Mouse (Mus musculus) thymus, adult 2 months (tissue): ENCODE data around the gene Dcakd. TPM values are rescaled to one million over a fixed set of nuclear protein-coding genes. Genes with fewer than 3 reads are reported as not detected.

Experiments used
- DNase-seq: peaks from one replicate; pipeline ENCODE4 v3.0.0; 2021
- H3K27ac ChIP-seq: fragments of 200-500 bp; 2 replicates; pipeline ENCODE4 v1.5.1; 2012; ENCODE audit warnings: low read length, control low read depth; ENCODE audit not compliant: control insufficient read depth, insufficient read depth
- H3K27me3 ChIP-seq: fragments of 200-500 bp; 2 replicates; pipeline ENCODE4 v1.6.1; 2012; ENCODE audit warnings: mild to moderate bottlenecking, low read length, moderate library complexity, mixed read lengths; ENCODE audit not compliant: control insufficient read depth, insufficient read depth
- H3K36me3 ChIP-seq: fragments of 200-500 bp; 2 replicates; pipeline ENCODE4 v1.6.1; 2012; ENCODE audit warnings: mild to moderate bottlenecking, low read length, moderate library complexity; ENCODE audit not compliant: control insufficient read depth, insufficient read depth
- H3K4me1 ChIP-seq: fragments of 200-500 bp; replicated peaks from 2 replicates; pipeline ENCODE4 v1.6.1; 2012; ENCODE audit warnings: low read length; ENCODE audit not compliant: control insufficient read depth, insufficient read depth
- H3K4me3 ChIP-seq: fragments of 200-500 bp; 2 replicates; pipeline ENCODE4 v1.5.1; 2012; ENCODE audit warnings: mild to moderate bottlenecking, low read length, control low read depth, moderate library complexity; ENCODE audit not compliant: control insufficient read depth, insufficient read depth
- CTCF ChIP-seq: fragments of 200-500 bp; IDR thresholded peaks from 2 replicates; pipeline ENCODE4 v1.5.1; 2012; ENCODE audit warnings: mild to moderate bottlenecking, control low read depth, low read length, moderate library complexity, borderline replicate concordance; ENCODE audit not compliant: control insufficient read depth, poor library complexity, insufficient read depth; ENCODE audit errors: extremely low read depth
- POLR2A ChIP-seq: fragments of 200-500 bp; IDR thresholded peaks from 2 replicates; pipeline ENCODE4 v1.6.1; 2012; ENCODE audit warnings: mild to moderate bottlenecking, low read length, control low read depth, moderate library complexity; ENCODE audit not compliant: control insufficient read depth, poor library complexity, insufficient read depth; ENCODE audit errors: extremely low read depth
- WGBS: fragments of 180-500 bp; shearing (Covaris S2); methylation state at CpG from one replicate; pipeline ENCODE4 v1.1.7; 2018; 5-methylcytosine and 5-hydroxymethylcytosine counted together
- polyA plus RNA-seq: library from polyadenylated mRNA; depleted of rRNA; stranded (reverse); fragments of >200 nt; gene quantifications from 2 replicates; pipeline ENCODE4 v1.2.3, GENCODE M21; 2012

Dcakd gene
- polyA plus RNA-seq, 1 experiment = 77.5 TPM

GRCm38 (mm10) chr11:103001063-103001462, 27.1 kb downstream of the Dcakd start:
- Histone ChIP-seq H3K4me1 (peaks cover 25% of the 10 kb centered on the region), H3K27me3 (no peaks in the 10 kb centered on the region), H3K4me3 (no peak overlapping the region), H3K36me3 (peaks cover 4% of the 10 kb centered on the region; the same call in 1 of the 2 replicates), H3K27ac (no peak overlapping the region)
- 97% methylated on average over 5 of the region's 5 CpGs for WGBS
- DNase-seq = no peak
- TF ChIP-seq CTCF (no peak), POLR2A (no peak)

GRCm38 (mm10) chr11:103000111-103000510, 28.0 kb downstream of the Dcakd start:
- no peak for DNase-seq
- H3K36me3 ChIP-seq = peaks cover 8% of the 10 kb centered on the region; the same call in 1 of the 2 replicates
- H3K4me3 ChIP-seq = no peak overlapping the region
- no peak for TF ChIP-seq CTCF
- TF ChIP-seq POLR2A = no peak
- H3K27me3 ChIP-seq = no peaks in the 10 kb centered on the region
- H3K4me1 ChIP-seq = peaks cover 25% of the 10 kb centered on the region
- H3K27ac ChIP-seq = peak overlapping the region; percentile 4; the same call in 1 of the 2 replicates
- 98% methylated on average over 16 of the region's 16 CpGs for WGBS

GRCm38 (mm10) chr11:102999317-102999970, 28.7 kb downstream of the Dcakd start:
- WGBS = 95% methylated on average over 14 of the region's 14 CpGs
- H3K36me3 ChIP-seq = peaks cover 8% of the 10 kb centered on the region; the same call in 1 of the 2 replicates
- H3K27me3 ChIP-seq = no peaks in the 10 kb centered on the region
- H3K4me1 ChIP-seq = peaks cover 25% of the 10 kb centered on the region
- DNase-seq = no peak
- no peak overlapping the region for H3K4me3 ChIP-seq
- TF ChIP-seq CTCF = no peak
- no peak for TF ChIP-seq POLR2A
- H3K27ac ChIP-seq = peak overlapping the region; percentile 81

GRCm38 (mm10) chr11:102998577-102999316, 29.4 kb downstream of the Dcakd start:
- H3K27ac ChIP-seq = peak overlapping the region; percentile 81
- H3K4me3 ChIP-seq = no peak overlapping the region
- H3K4me1 ChIP-seq = peaks cover 25% of the 10 kb centered on the region
- peak; percentile 31 for DNase-seq
- H3K36me3 ChIP-seq = peaks cover 8% of the 10 kb centered on the region; the same call in 1 of the 2 replicates
- no peaks in the 10 kb centered on the region for H3K27me3 ChIP-seq
- no peak for TF ChIP-seq POLR2A
- no peak for TF ChIP-seq CTCF
- 39% methylated on average over 14 of the region's 14 CpGs for WGBS

GRCm38 (mm10) chr11:102998254-102998576, 29.9 kb downstream of the Dcakd start:
- 58% methylated on average over 7 of the region's 7 CpGs for WGBS
- TF ChIP-seq CTCF = no peak
- no peak for TF ChIP-seq POLR2A
- no peak overlapping the region for H3K4me3 ChIP-seq
- H3K27me3 ChIP-seq = no peaks in the 10 kb centered on the region
- H3K4me1 ChIP-seq = peaks cover 25% of the 10 kb centered on the region
- peak; percentile 13 for DNase-seq
- peak overlapping the region; percentile 81 for H3K27ac ChIP-seq
- peaks cover 8% of the 10 kb centered on the region; the same call in 1 of the 2 replicates for H3K36me3 ChIP-seq

GRCm38 (mm10) chr11:102996991-102997770, 31.0 kb downstream of the Dcakd start:
- H3K27me3 ChIP-seq = no peaks in the 10 kb centered on the region; the same call in 1 of the 2 replicates
- 97% methylated on average over 12 of the region's 12 CpGs for WGBS
- no peak overlapping the region for H3K4me3 ChIP-seq
- H3K27ac ChIP-seq = no peak overlapping the region
- DNase-seq = no peak
- peaks cover 8% of the 10 kb centered on the region; the same call in 1 of the 2 replicates for H3K36me3 ChIP-seq
- TF ChIP-seq CTCF (no peak), POLR2A (no peak)
- H3K4me1 ChIP-seq = peaks cover 25% of the 10 kb centered on the region
